Mouse (Mus musculus) right cerebral cortex, adult 2 months (tissue): ENCODE results near the gene Vmo1.

ENCODE experiments used
- DNase-seq, 2 experiments: peaks; one replicate each; pipeline ENCODE4 v3.0.0; 2021 to 2022; ENCODE audit warnings: low spot score in 2 of 2

Gene Vmo1

DNA sequence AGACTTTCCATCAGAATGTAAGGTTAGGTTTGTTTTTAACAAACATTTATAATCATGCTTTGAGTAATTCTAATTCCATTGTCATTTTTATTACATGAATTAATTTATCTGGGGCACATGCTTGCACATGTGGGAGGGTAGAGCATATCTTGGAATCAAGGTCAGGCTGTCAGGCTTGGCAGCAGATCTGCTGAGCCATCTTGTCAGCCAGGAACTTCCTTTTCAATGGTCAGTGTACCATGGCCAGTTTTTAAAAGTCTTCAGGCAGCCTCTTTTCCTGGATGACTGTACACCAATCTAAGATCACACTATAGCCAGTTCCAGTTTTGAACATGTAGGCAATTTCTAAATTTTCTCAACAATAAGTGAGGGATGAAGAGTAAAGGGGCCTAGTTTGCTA, 41.7 kb downstream of the Vmo1 start:
- DNase-seq = no peak

DNA sequence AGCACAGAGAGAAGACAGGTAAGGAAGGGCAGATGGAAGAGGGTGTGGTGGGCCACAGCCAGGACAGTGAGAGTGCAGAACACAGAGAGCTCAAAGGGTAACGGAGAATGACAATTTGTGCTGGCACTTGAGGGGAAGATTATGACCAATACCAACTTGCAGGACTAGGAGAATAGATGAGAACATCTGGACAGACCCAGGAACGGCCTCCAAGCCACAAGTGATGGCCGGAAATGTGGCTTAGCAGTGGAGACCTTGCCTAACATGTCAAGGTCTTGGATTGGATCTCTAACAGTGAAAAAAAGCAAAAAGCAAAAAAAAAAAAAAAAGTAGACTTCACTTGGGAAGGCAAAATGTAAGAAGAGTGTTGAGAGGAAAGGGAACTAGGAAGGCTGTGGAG, 44.7 kb downstream of the Vmo1 start:
- DNase-seq = no peak

DNA sequence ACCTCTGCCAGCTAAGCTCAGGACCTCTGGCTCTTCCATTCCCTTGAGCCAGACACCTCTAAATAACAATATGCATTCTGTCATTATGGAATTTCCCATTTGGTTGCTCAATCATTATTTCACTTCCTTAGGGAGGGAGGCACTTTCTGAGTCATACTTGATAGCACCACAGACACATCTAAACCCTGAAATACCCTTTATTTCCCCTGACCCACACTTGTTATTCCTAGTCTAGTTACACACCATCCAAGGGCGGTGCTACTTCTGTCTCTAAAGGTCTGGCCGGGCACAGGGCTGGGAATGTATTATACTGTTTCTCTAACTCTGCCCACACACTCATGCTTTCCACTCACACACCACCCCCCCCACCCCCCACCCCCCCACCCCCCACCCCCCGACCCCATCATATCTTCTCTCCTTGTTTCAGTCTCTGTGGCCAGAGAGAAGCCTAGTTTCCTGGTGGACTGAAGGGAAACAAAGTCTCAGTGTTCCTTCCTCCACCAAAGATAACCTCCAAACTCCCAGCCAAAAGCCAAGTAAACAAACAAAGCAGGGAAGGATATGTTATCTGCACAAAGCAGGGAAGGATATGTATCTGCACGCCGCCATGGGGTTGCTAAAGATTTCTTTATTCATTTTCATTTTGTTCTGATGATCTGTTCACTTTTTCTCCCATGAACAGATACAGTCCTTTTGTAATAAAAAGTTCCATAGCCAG, 46.4 kb downstream of the Vmo1 start:
- no peak for DNase-seq

DNA sequence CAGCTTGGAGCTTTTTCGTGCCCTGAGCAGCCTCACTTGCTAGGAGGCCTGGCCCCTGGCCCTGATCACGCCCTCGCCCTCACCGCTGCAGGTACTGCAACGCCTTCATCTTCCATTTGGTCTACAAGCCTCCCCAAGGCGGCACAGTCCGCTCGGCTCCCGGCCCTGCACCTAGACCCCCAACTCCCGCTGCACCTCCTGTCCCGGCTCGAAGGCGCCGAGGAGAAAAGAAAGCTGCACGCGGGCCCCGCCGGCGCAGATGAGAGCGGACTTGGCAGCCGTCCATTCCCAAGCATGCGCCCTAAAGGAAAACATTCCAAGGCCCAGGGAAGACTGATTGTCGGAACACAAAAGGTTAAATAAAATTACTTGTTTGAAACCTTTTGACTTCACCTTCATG, 48.6 kb downstream of the Vmo1 start:
- no peak for DNase-seq

DNA sequence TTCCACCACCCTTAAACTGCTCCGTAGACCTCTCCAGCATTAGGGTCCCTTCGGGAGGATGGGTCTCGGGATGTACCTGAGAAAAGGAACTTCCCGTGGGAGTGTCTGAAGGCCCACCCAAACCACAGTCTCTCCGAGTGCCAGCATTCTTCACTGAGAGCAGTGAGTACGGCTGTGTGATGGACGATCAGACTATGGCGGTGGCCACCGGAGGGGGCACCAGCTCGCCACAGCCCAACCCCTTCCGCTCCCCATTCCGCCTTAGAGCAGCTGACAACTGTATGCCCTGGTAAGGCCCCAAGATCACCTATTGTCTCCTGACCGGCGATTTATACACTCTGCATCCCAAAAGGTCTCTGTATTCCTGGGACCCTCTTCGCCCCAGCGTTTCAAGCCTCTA, 49.2 kb downstream of the Vmo1 start:
- DNase-seq = no peak

DNA sequence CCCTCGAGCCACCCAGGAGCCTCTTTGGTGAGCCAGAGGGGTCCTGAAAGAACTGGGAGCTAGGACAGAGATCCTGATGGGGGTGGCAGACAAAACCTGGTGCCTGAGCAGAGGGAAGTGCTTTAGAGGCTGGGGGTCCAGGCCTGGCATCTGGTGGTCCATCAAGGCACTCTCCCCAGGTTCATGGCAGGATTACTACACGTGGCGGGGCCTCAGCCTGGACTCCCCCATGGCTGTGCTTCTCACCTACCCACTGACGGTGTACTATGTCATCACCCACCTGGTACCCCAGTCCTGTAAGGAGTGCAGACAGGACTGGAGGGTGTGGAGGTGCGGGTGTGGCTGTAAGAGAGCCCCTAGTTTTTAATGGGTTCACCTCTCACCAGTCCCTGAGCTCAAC, 50.4 kb downstream of the Vmo1 start:
- no peak for DNase-seq
